Mouse (Mus musculus): ENCODE results near the gene Cend1. TPM values are rescaled to one million over a fixed set of nuclear protein-coding genes. Genes with fewer than 3 reads are reported as not detected.

The Cend1 gene
- polyA plus RNA-seq, 1 experiment from 2014 or later = 5.6 TPM

DNA sequence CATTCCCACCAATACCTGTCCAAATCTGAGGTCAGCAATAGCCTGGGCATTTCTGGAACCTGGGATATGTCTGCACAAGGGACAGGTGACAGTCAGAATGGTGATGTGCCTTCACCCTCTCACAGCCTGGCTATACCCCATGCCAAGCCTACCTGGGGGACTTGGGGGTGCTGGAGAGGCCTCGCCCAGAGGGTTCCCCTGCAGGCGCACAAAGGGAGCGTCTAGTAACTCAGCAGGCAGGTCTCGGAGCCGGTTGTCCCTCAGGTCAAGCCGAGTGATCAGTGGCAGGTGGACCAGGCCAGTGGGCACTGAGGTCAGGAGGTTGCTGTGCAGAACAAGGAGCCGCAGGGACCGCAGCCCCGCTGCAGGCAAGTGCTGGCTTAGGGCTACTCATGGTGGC is 12.2 kb upstream of the Cend1 start:
- Histone ChIP-seq H3K27me3 (no peaks in the 10 kb centered on the region), H3K4me3 (replicated peaks) (no peak overlapping the region), H3K9me3 (no peaks in the 10 kb centered on the region), H3K4me1 (replicated peaks) (peaks cover 39% of the 10 kb centered on the region), H3K27ac (no peak overlapping the region), H3K4me2 (no peak overlapping the region), H3K36me3 (peaks cover 45% of the 10 kb centered on the region), H3K9ac (replicated peaks) (0 out of 2 replicates have a peak overlapping the region, but pooled peaks have one; percentile 32)
- ATAC-seq (ENCODE audit: insufficient number of reproducible peaks, insufficient read depth, low FRiP score, low TSS enrichment, low read depth) = no peak
- WGBS = 91% methylated on average over 9 of the region's 9 CpGs

GRCm38 (mm10) chr7:141440613-141441012 is 11.3 kb upstream of the Cend1 start:
- Histone ChIP-seq H3K9ac (replicated peaks) (no peak overlapping the region), H3K4me1 (replicated peaks) (peaks cover 47% of the 10 kb centered on the region), H3K4me3 (replicated peaks) (no peak overlapping the region), H3K27me3 (no peaks in the 10 kb centered on the region), H3K27ac (0 out of 2 replicates have a peak overlapping the region, but pooled peaks have one; percentile 13), H3K36me3 (peaks cover 45% of the 10 kb centered on the region), H3K9me3 (no peaks in the 10 kb centered on the region), H3K4me2 (no peak overlapping the region)
- ATAC-seq (ENCODE audit: insufficient number of reproducible peaks, insufficient read depth, low FRiP score, low TSS enrichment, low read depth) = no peak
- 28% methylated on average over 6 of the region's 6 CpGs for WGBS

- 91% methylated on average over 11 of the region's 11 CpGs for WGBS
- no peaks in the 10 kb centered on the region for H3K27me3 ChIP-seq
- H3K27ac ChIP-seq = no peak overlapping the region
- H3K9ac ChIP-seq (replicated peaks) = no peak overlapping the region; the same call in 1 of the 2 replicates
- H3K4me3 ChIP-seq (replicated peaks) = no peak overlapping the region
- peaks cover 55% of the 10 kb centered on the region for H3K4me1 ChIP-seq (replicated peaks)
- no peaks in the 10 kb centered on the region for H3K9me3 ChIP-seq
- ATAC-seq (ENCODE audit: insufficient number of reproducible peaks, insufficient read depth, low FRiP score, low TSS enrichment, low read depth) = no peak
- no peak overlapping the region for H3K4me2 ChIP-seq
- H3K36me3 ChIP-seq = peaks cover 45% of the 10 kb centered on the region
Measured at GRCm38 (mm10) chr7:141439811-141440210, 10.5 kb upstream of the Cend1 start.

GRCm38 (mm10) chr7:141439140-141439679 is 9.9 kb upstream of the Cend1 start:
- WGBS = 96% methylated on average over 10 of the region's 10 CpGs
- Histone ChIP-seq H3K27ac (no peak overlapping the region), H3K27me3 (no peaks in the 10 kb centered on the region), H3K4me1 (replicated peaks) (peaks cover 58% of the 10 kb centered on the region), H3K4me3 (replicated peaks) (no peak overlapping the region), H3K9me3 (no peaks in the 10 kb centered on the region), H3K9ac (replicated peaks) (peak overlapping the region; percentile 4; the same call in 1 of the 2 replicates), H3K4me2 (no peak overlapping the region), H3K36me3 (peaks cover 45% of the 10 kb centered on the region)
- ATAC-seq (ENCODE audit: insufficient number of reproducible peaks, insufficient read depth, low FRiP score, low TSS enrichment, low read depth) = no peak

- Histone ChIP-seq H3K27me3 (no peaks in the 10 kb centered on the region), H3K27ac (no peak overlapping the region), H3K4me3 (replicated peaks) (no peak overlapping the region), H3K9ac (replicated peaks) (no peak overlapping the region), H3K4me1 (replicated peaks) (peaks cover 61% of the 10 kb centered on the region), H3K9me3 (no peaks in the 10 kb centered on the region), H3K36me3 (peaks cover 50% of the 10 kb centered on the region), H3K4me2 (no peak overlapping the region)
- 92% methylated on average over 12 of the region's 12 CpGs for WGBS
- no peak for ATAC-seq (ENCODE audit: insufficient number of reproducible peaks, insufficient read depth, low FRiP score, low TSS enrichment, low read depth)
Measured at GRCm38 (mm10) chr7:141438201-141438968, 9.1 kb upstream of the Cend1 start.

- H3K4me3 ChIP-seq (replicated peaks) = peak within 1 kb of the TSS; percentile 70
- WGBS = 6% methylated on average over 53 of the region's 53 CpGs
- peak within 1 kb of the TSS; percentile 76 for H3K9ac ChIP-seq (replicated peaks)
- ATAC-seq (ENCODE audit: insufficient number of reproducible peaks, insufficient read depth, low FRiP score, low TSS enrichment, low read depth) = peak; percentile 64
- peaks cover 59% of the 10 kb centered on the region for H3K36me3 ChIP-seq
- H3K27me3 ChIP-seq = no peaks in the 10 kb centered on the region
- H3K27ac ChIP-seq = peak within 1 kb of the TSS; percentile 64
- peaks cover 53% of the 10 kb centered on the region for H3K4me1 ChIP-seq (replicated peaks)
- H3K9me3 ChIP-seq = no peaks in the 10 kb centered on the region
- peak within 1 kb of the TSS; percentile 87 for H3K4me2 ChIP-seq
Measured at GRCm38 (mm10) chr7:141437178-141438120, 8.2 kb upstream of the Cend1 start, which contains the start of gene Slc25a22. Gene Slc25a22 (minus strand): TSS chr7:141437892.

- Histone ChIP-seq H3K4me3 (replicated peaks) (peak overlapping the region; percentile 70), H3K36me3 (peaks cover 62% of the 10 kb centered on the region), H3K4me1 (replicated peaks) (peaks cover 46% of the 10 kb centered on the region), H3K27me3 (no peaks in the 10 kb centered on the region), H3K4me2 (peak overlapping the region; percentile 87), H3K9ac (replicated peaks) (peak overlapping the region; percentile 76), H3K27ac (no peak overlapping the region), H3K9me3 (no peaks in the 10 kb centered on the region)
- 74% methylated on average over 2 of the region's 2 CpGs for WGBS
- no peak for ATAC-seq (ENCODE audit: insufficient number of reproducible peaks, insufficient read depth, low FRiP score, low TSS enrichment, low read depth)
Measured at GRCm38 (mm10) chr7:141436523-141436892, 7.2 kb upstream of the Cend1 start.

- Histone ChIP-seq H3K27ac (no peak overlapping the region), H3K4me2 (peak overlapping the region; percentile 87), H3K9me3 (no peaks in the 10 kb centered on the region), H3K36me3 (peaks cover 62% of the 10 kb centered on the region), H3K4me1 (replicated peaks) (peaks cover 45% of the 10 kb centered on the region), H3K27me3 (no peaks in the 10 kb centered on the region), H3K4me3 (replicated peaks) (0 out of 2 replicates have a peak overlapping the region, but pooled peaks have one; percentile 70), H3K9ac (replicated peaks) (no peak overlapping the region)
- no peak for ATAC-seq (ENCODE audit: insufficient number of reproducible peaks, insufficient read depth, low FRiP score, low TSS enrichment, low read depth)
- WGBS = 82% methylated on average over 9 of the region's 9 CpGs
Measured at GRCm38 (mm10) chr7:141435856-141436522, 6.7 kb upstream of the Cend1 start.

DNA sequence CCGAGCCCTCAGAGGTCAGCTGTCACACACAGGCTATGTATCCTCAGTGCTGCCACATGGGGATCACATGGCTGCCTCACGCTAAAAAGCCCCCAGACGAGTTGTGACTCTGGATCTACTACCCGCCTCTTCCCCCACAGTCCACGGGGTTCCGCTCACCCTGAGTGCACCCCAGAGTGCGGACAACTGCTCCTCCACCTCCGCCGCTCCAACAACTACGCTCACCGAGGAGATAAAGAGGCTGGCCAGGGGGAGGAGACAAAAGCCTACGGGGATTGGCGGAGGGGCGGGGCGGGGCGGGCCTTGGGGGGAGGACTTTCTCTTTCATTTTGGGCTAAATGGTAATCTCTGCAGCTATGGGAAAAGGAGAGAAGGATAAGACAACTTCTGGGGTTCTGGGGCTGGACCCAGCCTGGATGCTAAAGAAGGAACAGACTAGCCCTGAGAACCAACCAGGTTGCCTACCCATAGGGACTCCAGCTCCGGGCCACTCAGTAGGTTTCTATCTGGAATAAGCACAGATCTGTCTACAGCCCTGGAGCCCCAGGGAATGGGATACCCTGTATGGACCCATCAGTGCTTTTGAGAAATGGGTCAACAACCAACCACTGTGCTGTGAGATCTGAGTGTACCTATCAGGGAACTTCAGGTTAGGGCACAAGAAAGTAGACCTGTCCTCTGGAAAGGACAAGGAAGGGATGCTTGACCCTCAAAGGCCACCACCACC is 6.0 kb upstream of the Cend1 start:
- Histone ChIP-seq H3K27ac (peak overlapping the region; percentile 62), H3K4me2 (peak overlapping the region; percentile 87), H3K9ac (replicated peaks) (peak overlapping the region; percentile 72; the same call in 1 of the 2 replicates), H3K4me3 (replicated peaks) (peak overlapping the region; percentile 54), H3K4me1 (replicated peaks) (peaks cover 39% of the 10 kb centered on the region), H3K36me3 (peaks cover 62% of the 10 kb centered on the region), H3K9me3 (no peaks in the 10 kb centered on the region), H3K27me3 (no peaks in the 10 kb centered on the region)
- no peak for ATAC-seq (ENCODE audit: insufficient number of reproducible peaks, insufficient read depth, low FRiP score, low TSS enrichment, low read depth)
- 4% methylated on average over 17 of the region's 17 CpGs for WGBS

DNA sequence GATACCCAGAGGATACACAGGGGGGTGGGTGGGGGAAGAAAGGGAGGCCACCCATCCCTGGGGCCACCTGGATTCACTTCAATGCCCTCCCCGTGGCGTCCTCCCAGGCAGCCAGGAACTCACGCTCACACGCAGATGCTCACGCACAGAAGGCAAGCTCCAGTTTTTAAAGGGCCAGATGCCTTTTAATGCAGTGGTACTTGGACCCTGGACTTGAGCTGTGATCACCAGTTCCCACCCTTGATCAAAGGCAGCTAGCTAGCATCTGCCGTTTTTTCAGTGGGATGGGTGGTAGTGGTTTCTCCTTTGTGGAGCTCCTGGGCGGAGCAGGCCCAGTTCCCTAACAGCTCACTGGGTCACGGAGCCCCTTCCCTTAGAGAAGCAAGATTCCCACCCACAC is 5.2 kb upstream of the Cend1 start:
- peak overlapping the region; percentile 87 for H3K4me2 ChIP-seq
- peak overlapping the region; percentile 62 for H3K27ac ChIP-seq
- no peaks in the 10 kb centered on the region for H3K9me3 ChIP-seq
- peak overlapping the region; percentile 54 for H3K4me3 ChIP-seq (replicated peaks)
- ATAC-seq (ENCODE audit: insufficient number of reproducible peaks, insufficient read depth, low FRiP score, low TSS enrichment, low read depth) = no peak
- peaks cover 43% of the 10 kb centered on the region for H3K4me1 ChIP-seq (replicated peaks)
- H3K9ac ChIP-seq (replicated peaks) = peak overlapping the region; percentile 72
- H3K36me3 ChIP-seq = peaks cover 59% of the 10 kb centered on the region
- WGBS = 14% methylated on average over 8 of the region's 8 CpGs
- H3K27me3 ChIP-seq = no peaks in the 10 kb centered on the region
